Mouse (Mus musculus) layer of hippocampus, adult 8-10 months (tissue): ENCODE results near the gene Rfx2. TPM values are rescaled to one million over a fixed set of nuclear protein-coding genes. Genes with fewer than 3 reads are reported as not detected.

Experiments used
- DNase-seq, 2 experiments: peaks; one replicate each; pipeline ENCODE4 v3.0.0; 2022; ENCODE audit warnings: low spot score in 2 of 2
- total RNA-seq, 4 experiments: library from RNA; stranded (reverse); gene quantifications; 2 replicates each; pipeline ENCODE4 v1.2.4; 2022

The Rfx2 gene
- total RNA-seq: 1 to 10 TPM; 4.3 to 6.0 (median 5.0) TPM

- DNase-seq: no peak
Measured at GRCm38 (mm10) chr17:56830411-56831110, at the start of gene Rfx2. Rfx2 (minus strand) TSS chr17:56831013.

GRCm38 (mm10) chr17:56877426-56877825, 46.6 kb upstream of the Rfx2 start:
- DNase-seq: no peak

GRCm38 (mm10) chr17:56876981-56877380, 46.2 kb upstream of the Rfx2 start:
- DNase-seq: no peak

GRCm38 (mm10) chr17:56876465-56876864, 45.7 kb upstream of the Rfx2 start:
- no peak for DNase-seq

- DNase-seq: no peak
Measured at GRCm38 (mm10) chr17:56874936-56875651, 44.3 kb upstream of the Rfx2 start, which contains the start of gene 1700061G19Rik. 1700061G19Rik (plus strand) TSS chr17:56875477.

GRCm38 (mm10) chr17:56874237-56874636, 43.4 kb upstream of the Rfx2 start, which contains the start of gene Acsbg2:
Acsbg2 (minus strand) TSS chr17:56874447.
- DNase-seq: no peak

- DNase-seq: no peak
Measured at GRCm38 (mm10) chr17:56872512-56872911, 41.7 kb upstream of the Rfx2 start.

GRCm38 (mm10) chr17:56871767-56872166, 41.0 kb upstream of the Rfx2 start:
- no peak for DNase-seq

- DNase-seq: no peak
Measured at GRCm38 (mm10) chr17:56870287-56870953, 39.6 kb upstream of the Rfx2 start.

- no peak for DNase-seq
Measured at GRCm38 (mm10) chr17:56869481-56869977, 38.7 kb upstream of the Rfx2 start.

GRCm38 (mm10) chr17:56866071-56866470, 35.3 kb upstream of the Rfx2 start:
- no peak for DNase-seq

GRCm38 (mm10) chr17:56861197-56861596, 30.4 kb upstream of the Rfx2 start:
- DNase-seq: no peak

- no peak for DNase-seq
Measured at GRCm38 (mm10) chr17:56858922-56859321, 28.1 kb upstream of the Rfx2 start.

- peak in 1 of 2 experiments; percentile 44 for DNase-seq
Measured at GRCm38 (mm10) chr17:56858216-56858615, 27.4 kb upstream of the Rfx2 start.

GRCm38 (mm10) chr17:56855421-56855820, 24.6 kb upstream of the Rfx2 start:
- DNase-seq: no peak

- no peak for DNase-seq
Measured at GRCm38 (mm10) chr17:56851167-56851566, 20.4 kb upstream of the Rfx2 start.

GRCm38 (mm10) chr17:56849710-56850109, 18.9 kb upstream of the Rfx2 start:
- DNase-seq: no peak

GRCm38 (mm10) chr17:56848785-56849184, 18.0 kb upstream of the Rfx2 start:
- DNase-seq: no peak

GRCm38 (mm10) chr17:56843678-56844077, 12.9 kb upstream of the Rfx2 start:
- DNase-seq: no peak

- no peak for DNase-seq
Measured at GRCm38 (mm10) chr17:56842173-56842572, 11.4 kb upstream of the Rfx2 start.

GRCm38 (mm10) chr17:56840524-56840923, 9.7 kb upstream of the Rfx2 start:
- no peak for DNase-seq

- DNase-seq: no peak
Measured at GRCm38 (mm10) chr17:56836336-56836735, 5.5 kb upstream of the Rfx2 start.
